Mouse (Mus musculus) lung, embryonic 16.5 days (tissue): ENCODE results near the gene Arap1. TPM values are rescaled to one million over a fixed set of nuclear protein-coding genes. Genes with fewer than 3 reads are reported as not detected.
A peak's percentile ranks its signal among the peaks of the same experiment; 100 is the strongest.

ENCODE experiments used
- ATAC-seq: fragments of 200-750 bp; cut with Nextera tagmentation; 2 replicates; pipeline ENCODE4 v1.8.0; 2017; ENCODE audit warnings: low read depth, mild to moderate bottlenecking, moderate library complexity
- H3K27ac ChIP-seq: fragments of 300-500 bp; sonication (generic); 2 replicates; pipeline ENCODE4 v1.5.1; 2014; ENCODE audit warnings: mild to moderate bottlenecking, control low read depth, low read length
- H3K27me3 ChIP-seq: fragments of 300-500 bp; sonication (generic); 2 replicates; pipeline ENCODE4 v1.6.1; 2014; ENCODE audit warnings: low read depth, low read length, mixed read lengths; ENCODE audit not compliant: control insufficient read depth, insufficient read depth
- H3K36me3 ChIP-seq: fragments of 300-500 bp; sonication (generic); 2 replicates; pipeline ENCODE4 v1.6.1; 2014; ENCODE audit warnings: low read length; ENCODE audit not compliant: control insufficient read depth, insufficient read depth
- H3K4me1 ChIP-seq: fragments of 300-500 bp; sonication (generic); replicated peaks from 2 replicates; pipeline ENCODE4 v1.6.1; 2014; ENCODE audit warnings: low read length, mixed read lengths; ENCODE audit not compliant: control insufficient read depth, insufficient read depth
- H3K4me2 ChIP-seq: fragments of 300-500 bp; sonication (generic); 2 replicates; pipeline ENCODE4 v1.6.1; 2014; ENCODE audit warnings: low read depth, low read length, control low read depth
- H3K4me3 ChIP-seq: fragments of 300-500 bp; sonication (generic); 2 replicates; pipeline ENCODE4 v1.5.1; 2014; ENCODE audit warnings: mild to moderate bottlenecking, low read length, control low read depth
- H3K9ac ChIP-seq: fragments of 300-500 bp; sonication (generic); 2 replicates; pipeline ENCODE4 v1.6.1; 2014; ENCODE audit warnings: low read length, control low read depth
- H3K9me3 ChIP-seq: fragments of 300-500 bp; sonication (generic); 2 replicates; pipeline ENCODE4 v1.6.1; 2016; ENCODE audit warnings: low read length; ENCODE audit not compliant: control insufficient read depth
- WGBS: fragments of 180-500 bp; shearing (Covaris S2); extraction: QIAGEN DNeasy Blood & Tissue Kit; methylation state at CpG from one replicate; pipeline ENCODE4 v1.1.7; 2014; 5-methylcytosine and 5-hydroxymethylcytosine counted together
- polyA plus RNA-seq: library from polyadenylated mRNA; unstranded; fragments of >200 nt; fragmentation: Nextera tagmentation; extraction: Ambion mirVana; gene quantifications from 2 replicates; pipeline ENCODE4 v1.2.1, GENCODE M21; 2015

Gene Arap1
- polyA plus RNA-seq, 1 experiment from 2014 or later = 118 TPM

DNA sequence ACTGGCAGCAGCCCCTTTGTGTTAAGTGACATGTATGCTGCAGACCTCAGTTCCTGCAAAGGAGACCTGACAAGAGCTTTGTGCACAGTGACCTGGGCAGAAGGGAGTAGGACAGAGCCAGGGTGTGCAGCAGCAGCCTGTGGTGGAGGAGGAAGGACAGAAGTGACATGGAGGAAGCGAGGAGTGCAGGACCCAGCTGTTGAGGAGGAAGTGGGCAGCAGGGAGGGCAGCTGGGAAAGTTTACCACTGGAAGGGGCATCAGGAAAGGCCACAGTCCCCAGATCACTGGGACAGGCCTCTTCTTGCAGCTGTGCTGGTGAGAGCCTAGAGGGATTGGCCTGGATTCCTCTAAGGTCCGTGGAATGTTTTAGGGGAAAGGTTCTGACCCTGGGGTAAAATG is 31.9 kb downstream of the Arap1 start:
- Histone ChIP-seq H3K27ac (peak overlapping the region; percentile 74), H3K9ac (peak overlapping the region; percentile 78), H3K36me3 (no peaks in the 10 kb centered on the region), H3K4me3 (no peak overlapping the region; the same call in 1 of the 2 replicates), H3K4me1 (peaks cover 30% of the 10 kb centered on the region), H3K9me3 (no peaks in the 10 kb centered on the region), H3K4me2 (peak overlapping the region; percentile 69), H3K27me3 (no peaks in the 10 kb centered on the region)
- ATAC-seq = no peak; the same call in 1 of the 2 replicates
- WGBS = 29% methylated on average over 2 of the region's 2 CpGs

DNA sequence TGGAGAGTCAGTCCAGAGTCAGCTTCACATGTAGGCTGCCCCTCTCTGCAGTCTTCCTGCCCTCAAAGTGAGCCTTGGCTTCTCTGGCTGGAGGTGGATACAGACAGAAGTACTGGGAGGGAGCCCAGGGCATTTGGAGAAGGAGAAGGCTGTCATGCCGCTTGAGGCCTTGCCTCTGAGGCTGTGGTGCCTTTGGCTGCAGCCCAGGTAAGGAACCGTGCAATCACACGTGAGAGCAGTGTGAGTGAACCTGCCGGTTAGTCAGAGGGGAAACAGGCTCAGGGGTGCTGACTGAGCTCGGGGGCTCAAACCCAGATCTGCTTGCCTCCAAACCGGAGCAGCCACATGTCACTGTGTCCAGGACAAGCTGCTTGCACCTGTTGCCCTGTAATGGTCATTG is 33.6 kb downstream of the Arap1 start:
- Histone ChIP-seq H3K4me1 (peaks cover 48% of the 10 kb centered on the region), H3K9ac (no peak overlapping the region), H3K4me2 (no peak overlapping the region), H3K9me3 (no peaks in the 10 kb centered on the region), H3K27ac (no peak overlapping the region), H3K27me3 (no peaks in the 10 kb centered on the region), H3K36me3 (no peaks in the 10 kb centered on the region), H3K4me3 (no peak overlapping the region)
- 71% methylated on average over 6 of the region's 6 CpGs for WGBS
- ATAC-seq = no peak

DNA sequence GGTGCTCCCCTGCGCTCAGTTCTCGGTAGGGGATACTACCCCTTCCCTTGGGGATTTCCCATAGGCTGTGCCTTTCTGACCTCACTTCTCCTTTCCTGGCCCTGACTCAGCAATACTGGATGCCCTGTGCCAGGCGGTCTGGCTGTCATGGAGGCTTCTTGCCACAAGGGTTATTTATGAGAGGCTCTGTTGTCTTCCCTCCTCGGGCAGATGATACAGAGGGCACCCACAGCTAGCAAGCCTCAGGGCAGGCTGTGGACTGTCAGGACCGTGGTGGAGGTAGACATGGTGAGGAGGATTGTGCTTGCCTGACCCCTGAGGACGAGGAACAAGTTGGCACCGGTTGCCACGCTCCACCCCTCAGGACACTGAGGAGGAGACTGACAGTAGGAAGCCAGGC is 34.5 kb downstream of the Arap1 start:
- H3K4me1 ChIP-seq = peaks cover 44% of the 10 kb centered on the region
- no peak overlapping the region for H3K4me2 ChIP-seq
- no peak for ATAC-seq
- H3K9ac ChIP-seq = no peak overlapping the region
- no peaks in the 10 kb centered on the region for H3K36me3 ChIP-seq
- no peaks in the 10 kb centered on the region for H3K27me3 ChIP-seq
- no peak overlapping the region for H3K4me3 ChIP-seq
- 68% methylated on average over 8 of the region's 8 CpGs for WGBS
- H3K9me3 ChIP-seq = no peaks in the 10 kb centered on the region
- H3K27ac ChIP-seq = no peak overlapping the region

DNA sequence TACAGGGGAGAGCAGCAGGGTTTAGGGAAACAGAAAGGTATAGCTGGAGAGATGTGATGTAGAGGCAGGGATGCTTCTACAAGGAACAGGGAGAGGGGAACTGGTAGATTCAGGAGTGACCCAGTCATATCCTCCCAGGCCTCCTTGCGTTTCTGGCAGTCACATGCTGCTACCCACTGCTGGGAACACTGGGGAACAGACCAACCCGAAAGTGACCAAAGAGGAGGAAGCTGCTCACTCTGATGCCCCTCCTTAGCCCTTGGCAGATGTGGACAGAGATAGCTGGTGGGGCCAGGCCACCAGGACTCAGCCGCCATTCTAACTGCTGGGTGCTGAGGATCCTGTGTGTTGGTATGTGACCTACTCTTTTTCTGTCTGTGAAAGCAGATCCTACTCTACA is 35.9 kb downstream of the Arap1 start:
- H3K9me3 ChIP-seq = no peaks in the 10 kb centered on the region
- no peak overlapping the region for H3K4me3 ChIP-seq
- H3K4me1 ChIP-seq = peaks cover 34% of the 10 kb centered on the region
- no peak for ATAC-seq
- peaks cover 8% of the 10 kb centered on the region for H3K36me3 ChIP-seq
- no peak overlapping the region for H3K4me2 ChIP-seq
- H3K27ac ChIP-seq = no peak overlapping the region
- H3K27me3 ChIP-seq = no peaks in the 10 kb centered on the region
- H3K9ac ChIP-seq = no peak overlapping the region
- WGBS = 70% methylated on average over 3 of the region's 3 CpGs

DNA sequence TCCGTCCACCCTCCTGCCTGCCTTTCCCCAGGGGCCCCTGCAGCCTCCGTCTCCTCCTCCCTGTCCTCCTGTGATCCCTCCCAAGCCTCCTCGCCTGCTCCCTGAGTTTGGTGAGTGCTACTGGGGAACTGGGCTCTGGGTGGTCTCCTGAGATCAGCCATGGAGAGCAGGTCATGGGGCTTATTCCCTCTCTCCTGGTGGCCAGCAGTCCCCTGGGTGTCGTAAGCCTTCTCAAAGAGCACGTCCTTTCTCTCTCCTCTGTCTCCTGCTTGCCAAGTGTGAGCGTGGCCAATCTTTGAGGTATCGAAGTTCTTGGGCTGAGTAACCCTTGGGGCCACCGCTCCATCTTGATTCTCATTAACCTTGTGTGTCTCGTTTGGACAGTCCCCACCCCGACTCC is 37.1 kb downstream of the Arap1 start:
- WGBS = 37% methylated on average over 10 of the region's 10 CpGs
- H3K9ac ChIP-seq = peak overlapping the region; percentile 41; the same call in 1 of the 2 replicates
- no peaks in the 10 kb centered on the region for H3K27me3 ChIP-seq
- H3K4me1 ChIP-seq = peaks cover 23% of the 10 kb centered on the region
- peak overlapping the region; percentile 90 for H3K27ac ChIP-seq
- no peaks in the 10 kb centered on the region for H3K9me3 ChIP-seq
- peaks cover 16% of the 10 kb centered on the region for H3K36me3 ChIP-seq
- H3K4me2 ChIP-seq = peak overlapping the region; percentile 49; the same call in 1 of the 2 replicates
- peak; percentile 2; the same call in 1 of the 2 replicates for ATAC-seq
- H3K4me3 ChIP-seq = no peak overlapping the region

DNA sequence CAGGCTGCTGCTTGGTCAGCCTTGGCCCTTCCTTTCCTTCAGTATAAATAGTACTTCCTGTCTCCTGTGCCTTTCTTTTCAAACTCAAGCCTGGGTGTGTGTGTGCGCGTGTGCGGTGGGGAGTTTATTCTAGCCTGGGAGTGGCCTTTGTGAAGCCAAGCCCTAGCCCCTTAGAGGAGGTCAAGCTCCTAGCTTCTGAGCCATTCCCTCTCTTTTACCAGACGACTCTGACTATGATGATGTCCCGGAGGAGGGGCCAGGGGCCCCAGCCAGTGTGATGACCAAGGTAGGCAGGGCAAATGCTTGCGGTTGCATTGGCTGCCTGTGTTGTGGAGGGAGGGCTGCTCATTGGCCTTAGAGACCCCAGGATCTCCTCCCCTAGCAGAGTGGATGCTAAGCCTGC is 37.5 kb downstream of the Arap1 start:
- Histone ChIP-seq H3K4me2 (peak overlapping the region; percentile 49), H3K27me3 (no peaks in the 10 kb centered on the region), H3K4me3 (peak overlapping the region; percentile 25), H3K9ac (peak overlapping the region; percentile 40), H3K27ac (peak overlapping the region; percentile 90), H3K9me3 (no peaks in the 10 kb centered on the region), H3K36me3 (peaks cover 18% of the 10 kb centered on the region), H3K4me1 (peaks cover 22% of the 10 kb centered on the region)
- WGBS = 14% methylated on average over 6 of the region's 6 CpGs
- ATAC-seq = peak; percentile 79

DNA sequence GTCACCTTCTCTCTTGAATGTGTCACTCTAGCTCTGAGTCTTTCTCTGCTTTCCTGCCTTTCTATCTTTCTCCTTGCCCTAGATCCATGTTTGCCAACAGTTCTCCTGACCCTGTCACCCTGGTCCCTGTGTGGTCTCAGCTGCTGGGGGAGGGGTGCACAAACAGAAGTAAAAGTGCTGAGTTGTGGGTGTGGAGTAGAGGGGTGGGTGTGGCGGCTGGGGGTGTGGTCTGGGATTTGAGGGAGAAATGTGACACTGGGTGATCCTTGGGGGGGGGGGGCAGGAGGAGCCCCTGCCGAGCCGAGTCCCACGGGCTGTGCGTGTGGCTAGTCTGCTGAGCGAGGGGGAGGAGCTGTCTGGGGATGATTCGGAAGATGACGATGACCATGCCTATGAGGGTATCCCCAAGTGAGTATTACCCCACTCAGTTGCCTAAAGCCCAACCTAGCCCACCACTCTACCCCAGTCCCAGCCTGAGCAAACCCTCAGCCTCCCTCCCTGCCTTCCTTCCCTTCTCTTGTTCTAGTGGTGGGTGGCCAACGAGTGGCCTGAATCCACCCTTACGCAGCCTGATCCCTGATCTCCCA is 38.1 kb downstream of the Arap1 start:
- H3K36me3 ChIP-seq = peaks cover 18% of the 10 kb centered on the region
- no peaks in the 10 kb centered on the region for H3K9me3 ChIP-seq
- H3K27ac ChIP-seq = peak overlapping the region; percentile 90
- H3K4me1 ChIP-seq = peaks cover 29% of the 10 kb centered on the region
- no peaks in the 10 kb centered on the region for H3K27me3 ChIP-seq
- peak; percentile 72 for ATAC-seq
- H3K9ac ChIP-seq = peak overlapping the region; percentile 40
- peak overlapping the region; percentile 49 for H3K4me2 ChIP-seq
- WGBS = 33% methylated on average over 10 of the region's 10 CpGs
- peak overlapping the region; percentile 25 for H3K4me3 ChIP-seq

DNA sequence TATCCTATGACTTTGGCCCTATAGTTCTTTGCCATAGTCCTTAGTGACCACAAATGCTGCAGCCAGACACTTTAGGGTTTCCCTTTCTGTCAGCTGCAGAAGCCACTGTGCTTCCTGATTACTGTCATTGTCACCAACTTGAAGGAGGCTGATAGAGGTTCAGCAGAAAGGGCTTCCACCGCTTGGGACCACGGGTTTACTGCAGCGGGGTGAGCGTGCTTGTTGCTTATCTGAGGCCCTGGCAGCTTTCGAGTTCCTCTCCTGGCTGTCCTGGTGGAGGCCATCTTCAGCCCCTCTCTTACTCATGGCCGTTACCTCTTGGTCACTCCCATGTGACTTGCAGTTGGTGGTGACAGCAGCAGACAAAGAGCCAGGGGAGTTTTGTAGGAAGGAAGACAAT is 41.4 kb downstream of the Arap1 start:
- Histone ChIP-seq H3K27ac (no peak overlapping the region), H3K4me1 (peaks cover 59% of the 10 kb centered on the region), H3K4me3 (no peak overlapping the region), H3K4me2 (no peak overlapping the region), H3K36me3 (peaks cover 18% of the 10 kb centered on the region), H3K9me3 (no peaks in the 10 kb centered on the region), H3K27me3 (no peaks in the 10 kb centered on the region), H3K9ac (no peak overlapping the region)
- WGBS = 75% methylated on average over 6 of the region's 6 CpGs
- no peak for ATAC-seq

DNA sequence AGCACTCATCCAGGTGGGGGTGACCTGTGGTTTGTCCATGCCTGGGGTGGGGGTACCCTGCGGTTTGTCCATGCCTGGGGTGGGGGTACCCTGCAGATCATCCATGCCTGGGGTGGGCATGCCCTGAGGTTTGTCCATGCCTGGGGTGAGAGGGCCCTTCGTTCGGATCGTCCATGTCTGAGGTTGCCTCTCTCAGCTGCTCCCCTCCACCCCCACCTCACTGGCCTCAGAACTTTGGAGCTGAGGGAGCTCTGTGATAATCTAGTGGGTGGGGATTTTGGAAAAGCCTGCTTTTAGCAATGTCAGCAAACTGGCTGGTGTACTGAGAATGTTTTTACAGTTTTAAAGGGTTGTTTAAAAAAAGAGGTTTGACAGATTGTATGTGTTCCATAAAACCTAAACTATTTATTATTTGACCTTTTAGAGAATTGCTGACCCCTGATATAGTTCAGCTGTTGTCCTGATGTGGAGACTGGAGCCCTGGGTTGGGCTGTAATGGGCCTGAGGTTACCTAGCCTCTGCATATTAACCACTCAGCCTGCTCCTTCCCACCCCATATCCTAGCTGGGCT is 44.1 kb downstream of the Arap1 start:
- WGBS = 66% methylated on average over 4 of the region's 4 CpGs
- peak; percentile 10; the same call in 1 of the 2 replicates for ATAC-seq
- H3K27ac ChIP-seq = peak overlapping the region; percentile 99
- peaks cover 22% of the 10 kb centered on the region for H3K36me3 ChIP-seq
- H3K9ac ChIP-seq = peak overlapping the region; percentile 19; the same call in 1 of the 2 replicates
- no peak overlapping the region for H3K4me3 ChIP-seq
- H3K27me3 ChIP-seq = no peaks in the 10 kb centered on the region
- peaks cover 41% of the 10 kb centered on the region for H3K4me1 ChIP-seq
- H3K9me3 ChIP-seq = no peaks in the 10 kb centered on the region
- no peak overlapping the region for H3K4me2 ChIP-seq
